Mouse (Mus musculus): ENCODE data around the gene Stxbp4. TPM values are rescaled to one million over a fixed set of nuclear protein-coding genes. Genes with fewer than 3 reads are reported as not detected.

Gene Stxbp4
- total and polyA plus RNA-seq, 2 experiments from 2014 or later: 9.1 to 9.9 TPM

- no peak overlapping the region for H3K27ac ChIP-seq
- no peaks in the 10 kb centered on the region; the same call in 1 of the 2 replicates for H3K36me3 ChIP-seq (ENCODE audit: insufficient read depth, low read length)
- no peak overlapping the region for H3K9ac ChIP-seq (replicated peaks; ENCODE audit: low read length)
- no peaks in the 10 kb centered on the region for H3K9me3 ChIP-seq (ENCODE audit: low read length)
- no peak for TF ChIP-seq CTCF (IDR thresholded peaks at IDR 0.05; ENCODE audit: low read depth)
- 0 out of 2 replicates have a peak, but pooled peaks cover 3% of the 10 kb centered on the region for H3K4me1 ChIP-seq (ENCODE audit: insufficient read depth, low read length)
- ATAC-seq (no peak), DNase-seq (ENCODE audit: low spot score) (no peak)
- 94% methylated on average over 8 of the region's 8 CpGs for WGBS
- H3K27me3 ChIP-seq (ENCODE audit: insufficient read depth, low read length): no peaks in the 10 kb centered on the region
- H3K4me2 ChIP-seq (ENCODE audit: low read depth, low read length): no peak overlapping the region
- no peak overlapping the region for H3K4me3 ChIP-seq (ENCODE audit: low read length)
Measured at GRCm38 (mm10) chr11:90487686-90488085, 150.2 kb downstream of the Stxbp4 start.

DNA sequence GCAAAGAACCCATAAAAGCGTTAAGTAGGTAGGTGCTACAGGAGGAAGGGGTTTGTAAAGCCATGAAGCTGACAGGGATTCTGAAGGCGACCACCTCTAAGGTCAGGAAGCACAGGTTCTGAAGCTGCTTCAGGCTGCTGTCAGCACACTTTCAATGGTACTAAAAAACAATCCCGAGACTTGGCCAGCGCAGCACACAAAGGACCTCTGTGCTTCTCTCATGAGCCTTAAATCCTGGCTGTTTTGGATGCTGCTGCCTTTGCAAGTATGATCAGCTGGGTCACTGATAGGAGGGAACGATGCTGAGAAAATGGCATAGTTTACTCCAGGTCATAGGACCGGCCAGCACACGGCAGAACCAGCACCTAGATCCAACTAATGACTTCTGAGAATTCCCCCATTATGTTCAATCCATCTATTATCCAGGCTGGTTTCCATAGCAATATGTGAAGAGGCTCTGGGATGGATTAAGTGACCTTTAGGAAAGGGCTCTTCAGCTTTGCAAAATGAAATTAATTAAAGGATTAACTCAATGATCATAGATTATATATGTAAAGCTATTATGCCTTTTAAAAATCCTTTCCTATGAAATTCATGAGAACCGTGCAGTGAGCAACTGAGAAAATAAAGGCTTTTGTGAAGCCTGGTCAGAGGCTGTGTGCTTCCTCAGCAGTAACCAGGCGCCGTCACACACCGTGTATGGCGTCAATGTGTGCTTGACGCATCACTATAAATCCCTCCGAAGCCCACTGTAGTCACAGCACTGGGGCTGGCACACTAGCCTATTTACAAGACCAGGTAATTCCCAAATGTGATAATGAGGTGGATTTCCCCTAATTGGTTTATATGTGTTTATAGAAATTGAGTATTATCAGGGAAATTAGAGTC, 152.9 kb downstream of the Stxbp4 start:
- 0 out of 2 replicates have a peak, but pooled peaks cover 3% of the 10 kb centered on the region for H3K4me1 ChIP-seq (ENCODE audit: insufficient read depth, low read length)
- H3K4me3 ChIP-seq (ENCODE audit: low read length): no peak overlapping the region
- no peaks in the 10 kb centered on the region; the same call in 1 of the 2 replicates for H3K36me3 ChIP-seq (ENCODE audit: insufficient read depth, low read length)
- WGBS: 38% methylated on average over 14 of the region's 14 CpGs
- no peak for TF ChIP-seq CTCF (IDR thresholded peaks at IDR 0.05; ENCODE audit: low read depth)
- no peak overlapping the region for H3K4me2 ChIP-seq (ENCODE audit: low read depth, low read length)
- ATAC-seq: 0 out of 2 replicates have a peak, but pooled peaks have one; percentile 21
- H3K9me3 ChIP-seq (ENCODE audit: low read length): no peaks in the 10 kb centered on the region
- no peaks in the 10 kb centered on the region for H3K27me3 ChIP-seq (ENCODE audit: insufficient read depth, low read length)
- no peak overlapping the region for H3K9ac ChIP-seq (replicated peaks; ENCODE audit: low read length)
- no peak overlapping the region for H3K27ac ChIP-seq
- peak; percentile 28 for DNase-seq (ENCODE audit: low spot score)

- 0 out of 2 replicates have a peak, but pooled peaks cover 3% of the 10 kb centered on the region for H3K4me1 ChIP-seq (ENCODE audit: insufficient read depth, low read length)
- H3K4me3 ChIP-seq (ENCODE audit: low read length): no peak overlapping the region
- no peaks in the 10 kb centered on the region for H3K27me3 ChIP-seq (ENCODE audit: insufficient read depth, low read length)
- 97% methylated on average over 3 of the region's 3 CpGs for WGBS
- no peak for ATAC-seq
- no peaks in the 10 kb centered on the region; the same call in 1 of the 2 replicates for H3K36me3 ChIP-seq (ENCODE audit: insufficient read depth, low read length)
- no peak overlapping the region for H3K9ac ChIP-seq (replicated peaks; ENCODE audit: low read length)
- TF ChIP-seq CTCF (IDR thresholded peaks at IDR 0.05; ENCODE audit: low read depth): no peak
- H3K4me2 ChIP-seq (ENCODE audit: low read depth, low read length): no peak overlapping the region
- no peak for DNase-seq (ENCODE audit: low spot score)
- H3K27ac ChIP-seq: no peak overlapping the region
- no peaks in the 10 kb centered on the region for H3K9me3 ChIP-seq (ENCODE audit: low read length)
Measured at GRCm38 (mm10) chr11:90483766-90484165, 154.1 kb downstream of the Stxbp4 start.

- Histone ChIP-seq H3K4me3 (ENCODE audit: low read length) (no peak overlapping the region), H3K9me3 (ENCODE audit: low read length) (no peaks in the 10 kb centered on the region), H3K27me3 (ENCODE audit: insufficient read depth, low read length) (no peaks in the 10 kb centered on the region), H3K4me2 (ENCODE audit: low read depth, low read length) (no peak overlapping the region), H3K4me1 (ENCODE audit: insufficient read depth, low read length) (0 out of 2 replicates have a peak, but pooled peaks cover 3% of the 10 kb centered on the region), H3K36me3 (ENCODE audit: insufficient read depth, low read length) (no peaks in the 10 kb centered on the region), H3K27ac (no peak overlapping the region), H3K9ac (replicated peaks; ENCODE audit: low read length) (no peak overlapping the region)
- DNase-seq (ENCODE audit: low spot score) (peak; percentile 66), ATAC-seq (no peak)
- 19% methylated on average over 1 of the region's 1 CpGs for WGBS
- TF ChIP-seq CTCF (IDR thresholded peaks at IDR 0.05; ENCODE audit: low read depth): no peak
Measured at GRCm38 (mm10) chr11:90481828-90482227, 156.1 kb downstream of the Stxbp4 start.

GRCm38 (mm10) chr11:90470271-90470670, 167.6 kb downstream of the Stxbp4 start:
- TF ChIP-seq CTCF (IDR thresholded peaks at IDR 0.05; ENCODE audit: low read depth): no peak
- Histone ChIP-seq H3K27me3 (ENCODE audit: insufficient read depth, low read length) (no peaks in the 10 kb centered on the region), H3K4me3 (ENCODE audit: low read length) (no peak overlapping the region), H3K4me2 (ENCODE audit: low read depth, low read length) (no peak overlapping the region), H3K9ac (replicated peaks; ENCODE audit: low read length) (no peak overlapping the region), H3K36me3 (ENCODE audit: insufficient read depth, low read length) (no peaks in the 10 kb centered on the region), H3K9me3 (ENCODE audit: low read length) (no peaks in the 10 kb centered on the region), H3K4me1 (ENCODE audit: insufficient read depth, low read length) (no peaks in the 10 kb centered on the region), H3K27ac (no peak overlapping the region)
- DNase-seq (ENCODE audit: low spot score) (no peak), ATAC-seq (no peak)
- WGBS: 77% methylated on average over 4 of the region's 4 CpGs

DNA sequence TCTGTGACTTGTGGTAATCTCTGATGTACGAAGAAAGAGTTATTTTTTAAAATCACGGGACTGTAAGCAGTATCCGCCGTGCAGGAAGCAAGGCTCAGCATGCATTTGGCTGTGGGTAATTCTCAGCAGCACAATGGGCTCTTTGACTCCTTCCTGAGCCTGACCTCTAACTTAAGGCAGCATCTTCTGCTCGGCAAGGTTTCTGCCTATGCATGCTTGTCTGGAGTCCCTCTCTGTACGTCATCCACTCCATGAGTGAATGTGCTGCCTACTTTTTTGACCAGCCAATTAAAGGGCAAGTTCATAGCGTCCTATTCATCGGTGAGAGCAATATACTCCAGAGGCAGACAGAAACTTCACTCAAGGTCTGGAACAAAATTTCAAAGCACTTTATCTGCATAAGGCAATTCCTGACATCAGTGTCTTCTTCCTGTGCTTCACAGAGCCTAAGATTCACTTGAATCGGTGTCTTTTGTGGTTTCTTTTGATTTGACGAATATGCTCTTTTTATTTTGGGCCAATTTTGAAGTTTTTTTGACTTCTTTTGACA, 173.8 kb downstream of the Stxbp4 start:
- Histone ChIP-seq H3K4me1 (ENCODE audit: insufficient read depth, low read length) (peaks cover 3% of the 10 kb centered on the region; the same call in 1 of the 2 replicates), H3K36me3 (ENCODE audit: insufficient read depth, low read length) (no peaks in the 10 kb centered on the region), H3K9me3 (ENCODE audit: low read length) (no peaks in the 10 kb centered on the region), H3K4me2 (ENCODE audit: low read depth, low read length) (no peak overlapping the region), H3K27ac (no peak overlapping the region), H3K27me3 (ENCODE audit: insufficient read depth, low read length) (no peaks in the 10 kb centered on the region), H3K4me3 (ENCODE audit: low read length) (no peak overlapping the region), H3K9ac (replicated peaks; ENCODE audit: low read length) (no peak overlapping the region)
- DNase-seq (ENCODE audit: low spot score): no peak
- TF ChIP-seq CTCF (IDR thresholded peaks at IDR 0.05; ENCODE audit: low read depth): no peak
- 0 out of 2 replicates have a peak, but pooled peaks have one; percentile 47 for ATAC-seq
- 53% methylated on average over 10 of the region's 10 CpGs for WGBS

Data from hindbrain, postnatal 0 days (tissue).